Mouse (Mus musculus): ENCODE data around the gene Rbm20.

Gene Rbm20

GRCm38 (mm10) chr19:53877779-53878178 lies 200.7 kb downstream of the Rbm20 start:
- no peak for DNase-seq (ENCODE audit: low read depth, low spot score)

GRCm38 (mm10) chr19:53880460-53880859 lies 203.4 kb downstream of the Rbm20 start:
- no peak for DNase-seq (ENCODE audit: low read depth, low spot score)

- DNase-seq (ENCODE audit: low read depth, low spot score): peak; percentile 36
Observed at GRCm38 (mm10) chr19:53881786-53882185, 204.7 kb downstream of the Rbm20 start.

- no peak for DNase-seq (ENCODE audit: low read depth, low spot score)
Observed at GRCm38 (mm10) chr19:53885450-53885849, 208.3 kb downstream of the Rbm20 start.

GRCm38 (mm10) chr19:53886576-53887370 lies 209.7 kb downstream of the Rbm20 start:
- no peak for DNase-seq (ENCODE audit: low read depth, low spot score)

GRCm38 (mm10) chr19:53887822-53888221 lies 210.7 kb downstream of the Rbm20 start:
- DNase-seq (ENCODE audit: low read depth, low spot score): no peak

- DNase-seq (ENCODE audit: low read depth, low spot score): no peak
Observed at GRCm38 (mm10) chr19:53888331-53888730, 211.2 kb downstream of the Rbm20 start.

- no peak for DNase-seq (ENCODE audit: low read depth, low spot score)
Observed at GRCm38 (mm10) chr19:53889555-53889954, 212.4 kb downstream of the Rbm20 start.

GRCm38 (mm10) chr19:53890274-53890673 lies 213.2 kb downstream of the Rbm20 start:
- DNase-seq (ENCODE audit: low read depth, low spot score): no peak

- no peak for DNase-seq (ENCODE audit: low read depth, low spot score)
Observed at GRCm38 (mm10) chr19:53890781-53891251, 213.7 kb downstream of the Rbm20 start.

- DNase-seq (ENCODE audit: low read depth, low spot score): no peak
Observed at GRCm38 (mm10) chr19:53891569-53891968, 214.5 kb downstream of the Rbm20 start.

GRCm38 (mm10) chr19:53892061-53892460 lies 215.0 kb downstream of the Rbm20 start, which contains the start of gene Pdcd4:
Pdcd4 (plus strand) TSS chr19:53892231.
- DNase-seq (ENCODE audit: low read depth, low spot score): no peak

GRCm38 (mm10) chr19:53892838-53893359 lies 215.8 kb downstream of the Rbm20 start:
- DNase-seq (ENCODE audit: low read depth, low spot score): no peak

GRCm38 (mm10) chr19:53893711-53894171 lies 216.6 kb downstream of the Rbm20 start:
- no peak for DNase-seq (ENCODE audit: low read depth, low spot score)

- DNase-seq (ENCODE audit: low read depth, low spot score): no peak
Observed at GRCm38 (mm10) chr19:53894538-53895121, 217.5 kb downstream of the Rbm20 start.

- no peak for DNase-seq (ENCODE audit: low read depth, low spot score)
Observed at GRCm38 (mm10) chr19:53898046-53898445, 220.9 kb downstream of the Rbm20 start.

GRCm38 (mm10) chr19:53898498-53898897 lies 221.4 kb downstream of the Rbm20 start:
- DNase-seq (ENCODE audit: low read depth, low spot score): no peak

GRCm38 (mm10) chr19:53898970-53899900 lies 222.1 kb downstream of the Rbm20 start:
- no peak for DNase-seq (ENCODE audit: low read depth, low spot score)

GRCm38 (mm10) chr19:53899941-53900610 lies 223.0 kb downstream of the Rbm20 start:
- no peak for DNase-seq (ENCODE audit: low read depth, low spot score)

GRCm38 (mm10) chr19:53901931-53902738 lies 225.0 kb downstream of the Rbm20 start:
- DNase-seq (ENCODE audit: low read depth, low spot score): no peak
